Mouse (Mus musculus): Measurements from ENCODE around the gene Rere.

GRCm38 (mm10) chr4:150333927-150334682, 52.7 kb downstream of the Rere start:
- TF ChIP-seq POLR2A (IDR thresholded peaks at IDR 0.05; ENCODE audit: insufficient read depth, low read depth, low read length) (no peak), CTCF (IDR thresholded peaks at IDR 0.05) (no peak), EP300 (IDR thresholded peaks at IDR 0.05; ENCODE audit: insufficient read depth, low read depth, low read length) (no peak)

Measured in heart, adult 2 months (tissue).